Mouse (Mus musculus) MEL (cell line): ENCODE measurements around the gene Nelfe. TPM values are rescaled to one million over a fixed set of nuclear protein-coding genes. Genes with fewer than 3 reads are reported as not detected.
"Not testable (repeated sequence)": the region's sequence is repeated elsewhere in the genome, so short reads cannot be mapped to it uniquely, and the experiment has no call there.

Experiments used
- DNase-seq: peaks from one replicate; pipeline ENCODE4 v3.0.0; 2011; ENCODE audit warnings: low read depth, low spot score
- H3K27ac ChIP-seq: 2 replicates; pipeline ENCODE4 v1.5.1; 2012; ENCODE audit warnings: low read depth, mild to moderate bottlenecking, control low read depth, low read length, moderate library complexity; ENCODE audit not compliant: control insufficient read depth
- H3K27me3 ChIP-seq, 2 experiments: fragments of 150-350 bp in 1 of 2; sonication (generic) in 1 of 2; 2 replicates each; pipeline ENCODE4 v1.6.1; 2012; ENCODE audit warnings: low read length in 2 of 2, mild to moderate bottlenecking in 2 of 2, improper control_type of control experiment in 1 of 2, moderate library complexity in 1 of 2; ENCODE audit not compliant: insufficient read depth in 2 of 2, control insufficient read depth in 1 of 2
- H3K36me3 ChIP-seq, 2 experiments: 2 replicates each; pipeline ENCODE4 v1.6.1; 2012 to 2014; ENCODE audit warnings: low read length in 2 of 2, improper control_type of control experiment in 1 of 2, inconsistent platforms in 1 of 2, mild to moderate bottlenecking in 1 of 2; ENCODE audit not compliant: insufficient read depth in 2 of 2, control insufficient read depth in 1 of 2
- H3K4me1 ChIP-seq, 2 experiments: fragments of 150-350 bp in 1 of 2; sonication (generic) in 1 of 2; 2 replicates each; pipeline ENCODE4 v1.6.1; 2012; ENCODE audit warnings: low read length in 2 of 2, improper control_type of control experiment in 1 of 2, mild to moderate bottlenecking in 1 of 2; ENCODE audit not compliant: insufficient read depth in 2 of 2, control insufficient read depth in 1 of 2
- H3K4me3 ChIP-seq, 2 experiments: fragments of 150-350 bp in 1 of 2; sonication (generic) in 1 of 2; 2 replicates each; pipeline ENCODE4 v1.5.1; 2012; ENCODE audit warnings: low read depth in 2 of 2, low read length in 2 of 2, mild to moderate bottlenecking in 2 of 2, moderate library complexity in 2 of 2, control low read depth in 1 of 2, improper control_type of control experiment in 1 of 2; ENCODE audit not compliant: control insufficient read depth in 1 of 2, insufficient read depth in 1 of 2
- H3K79me2 ChIP-seq: 2 replicates; pipeline ENCODE4 v1.6.1; 2012; ENCODE audit warnings: mild to moderate bottlenecking, low read length, moderate library complexity; ENCODE audit not compliant: control insufficient read depth, poor library complexity, insufficient read depth
- H3K9ac ChIP-seq: 2 replicates; pipeline ENCODE4 v1.6.1; 2012; ENCODE audit warnings: low read depth, mild to moderate bottlenecking, control low read depth, low read length, moderate library complexity; ENCODE audit not compliant: control insufficient read depth, poor library complexity, severe bottlenecking
- H3K9me3 ChIP-seq: fragments of 150-350 bp; sonication (generic); replicated peaks from 2 replicates; pipeline ENCODE4 v1.6.1; 2012; ENCODE audit warnings: mild to moderate bottlenecking, low read length, improper control_type of control experiment, moderate library complexity; ENCODE audit not compliant: insufficient read depth
- CHD2 ChIP-seq: IDR thresholded peaks from 2 replicates; pipeline ENCODE4 v1.6.1; 2011; ENCODE audit warnings: low read length, improper control_type of control experiment
- CTCF ChIP-seq, 3 experiments: IDR thresholded peaks in 2 of 3; conservative IDR thresholded peaks in 1 of 3; 2 replicates each; pipeline ENCODE4 v1.5.1; 2011 to 2012; ENCODE audit warnings: low read length in 3 of 3, low read depth in 2 of 3, mild to moderate bottlenecking in 2 of 3, improper control_type of control experiment in 1 of 3, inconsistent platforms in 1 of 3, mixed read lengths in 1 of 3, moderate library complexity in 1 of 3; ENCODE audit not compliant: control insufficient read depth in 1 of 3, insufficient read depth in 1 of 3, poor library complexity in 1 of 3, severe bottlenecking in 1 of 3
- E2F4 ChIP-seq: IDR thresholded peaks from 2 replicates; pipeline ENCODE4 v1.6.1; 2011; ENCODE audit warnings: low read depth, low read length, improper control_type of control experiment, borderline replicate concordance
- ELF1 ChIP-seq: IDR thresholded peaks from 2 replicates; pipeline ENCODE4 v1.6.1; 2014; ENCODE audit warnings: low read depth, mild to moderate bottlenecking, inconsistent platforms, low read length, improper control_type of control experiment, moderate library complexity
- ETS1 ChIP-seq: IDR thresholded peaks from 2 replicates; pipeline ENCODE4 v1.6.1; 2012; ENCODE audit warnings: low read depth, mild to moderate bottlenecking, inconsistent platforms, low read length, improper control_type of control experiment, moderate library complexity
- HCFC1 ChIP-seq: IDR thresholded peaks from 2 replicates; pipeline ENCODE4 v1.6.1; 2012; ENCODE audit warnings: low read depth, mild to moderate bottlenecking, inconsistent platforms, low read length, improper control_type of control experiment, moderate library complexity
- JUND ChIP-seq: IDR thresholded peaks from 2 replicates; pipeline ENCODE4 v1.6.1; 2011; ENCODE audit warnings: low read depth, mild to moderate bottlenecking, improper control_type of control experiment, low read length
- KAT2A ChIP-seq: conservative IDR thresholded peaks from 2 replicates; pipeline ENCODE4 v1.6.1; 2012; ENCODE audit warnings: low read depth, low read length, improper control_type of control experiment, inconsistent platforms
- MAX ChIP-seq: IDR thresholded peaks from 2 replicates; pipeline ENCODE4 v1.6.1; 2011; ENCODE audit warnings: low read length, improper control_type of control experiment
- MAZ ChIP-seq: IDR thresholded peaks from 2 replicates; pipeline ENCODE4 v1.6.1; 2012; ENCODE audit warnings: low read depth, mild to moderate bottlenecking, inconsistent platforms, low read length, improper control_type of control experiment
- MEF2A ChIP-seq: IDR thresholded peaks from 2 replicates; pipeline ENCODE4 v1.6.1; 2014; ENCODE audit warnings: low read depth, mild to moderate bottlenecking, inconsistent platforms, low read length, improper control_type of control experiment; ENCODE audit not compliant: poor library complexity, insufficient replicate concordance, severe bottlenecking; ENCODE audit errors: extremely low read depth
- MXI1 ChIP-seq: IDR thresholded peaks from 2 replicates; pipeline ENCODE4 v1.6.1; 2011; ENCODE audit warnings: mild to moderate bottlenecking, low read depth, low read length, improper control_type of control experiment
- MYC ChIP-seq: IDR thresholded peaks from 2 replicates; pipeline ENCODE4 v1.6.1; 2011; ENCODE audit warnings: low read depth, mild to moderate bottlenecking, low read length, improper control_type of control experiment, moderate library complexity
- NELFE ChIP-seq: IDR thresholded peaks from 2 replicates; pipeline ENCODE4 v1.6.1; 2011; ENCODE audit warnings: low read depth, low read length, improper control_type of control experiment
- NRF1 ChIP-seq: IDR thresholded peaks from 2 replicates; pipeline ENCODE4 v1.6.1; 2014; ENCODE audit warnings: low read depth, mild to moderate bottlenecking, inconsistent platforms, low read length, improper control_type of control experiment, moderate library complexity; ENCODE audit not compliant: poor library complexity, insufficient read depth, severe bottlenecking
- POLR2A ChIP-seq, 2 experiments: IDR thresholded peaks; 2 replicates each; pipeline ENCODE4 v1.6.1; 2011 to 2012; ENCODE audit warnings: low read length in 2 of 2, mild to moderate bottlenecking in 2 of 2, control low read depth in 1 of 2, improper control_type of control experiment in 1 of 2, low read depth in 1 of 2, moderate library complexity in 1 of 2; ENCODE audit not compliant: control insufficient read depth in 1 of 2, insufficient read depth in 1 of 2, poor library complexity in 1 of 2
- POLR2AphosphoS2 ChIP-seq: IDR thresholded peaks from 2 replicates; pipeline ENCODE4 v1.6.1; 2011; ENCODE audit warnings: low read length, improper control_type of control experiment
- RAD21 ChIP-seq: IDR thresholded peaks from 2 replicates; pipeline ENCODE4 v1.6.1; 2011; ENCODE audit warnings: mild to moderate bottlenecking, low read depth, low read length, improper control_type of control experiment
- RCOR1 ChIP-seq: IDR thresholded peaks from 2 replicates; pipeline ENCODE4 v1.6.1; 2012; ENCODE audit warnings: low read depth, mild to moderate bottlenecking, inconsistent platforms, low read length, improper control_type of control experiment
- SIN3A ChIP-seq: IDR thresholded peaks from 2 replicates; pipeline ENCODE4 v1.6.1; 2012; ENCODE audit warnings: low read length, improper control_type of control experiment, inconsistent platforms
- TAL1 ChIP-seq: IDR thresholded peaks from 2 replicates; pipeline ENCODE4 v1.6.1; 2012; ENCODE audit warnings: mild to moderate bottlenecking, inconsistent platforms, low read length, moderate library complexity, mixed read lengths
- TBP ChIP-seq: IDR thresholded peaks from 2 replicates; pipeline ENCODE4 v1.8.0; 2011; ENCODE audit warnings: low read depth, low read length, improper control_type of control experiment
- TCF12 ChIP-seq: IDR thresholded peaks from 2 replicates; pipeline ENCODE4 v1.6.1; 2014; ENCODE audit warnings: low read depth, mild to moderate bottlenecking, inconsistent platforms, low read length, improper control_type of control experiment, moderate library complexity
- UBTF ChIP-seq: IDR thresholded peaks from 2 replicates; pipeline ENCODE4 v1.6.1; 2012; ENCODE audit warnings: low read depth, mild to moderate bottlenecking, inconsistent platforms, low read length, improper control_type of control experiment, moderate library complexity, borderline replicate concordance; ENCODE audit not compliant: insufficient read depth
- USF2 ChIP-seq, 2 experiments: IDR thresholded peaks; 2 replicates each; pipeline ENCODE4 v1.6.1; 2011 to 2012; ENCODE audit warnings: improper control_type of control experiment in 2 of 2, low read length in 2 of 2, borderline replicate concordance in 1 of 2, inconsistent platforms in 1 of 2, low read depth in 1 of 2, mild to moderate bottlenecking in 1 of 2; ENCODE audit not compliant: insufficient read depth in 1 of 2
- polyA plus RNA-seq, 2 experiments: library from polyadenylated mRNA; stranded (reverse) in 1 of 2; unstranded in 1 of 2; fragments of >175 nt in 1 of 2; fragments of >200 nt in 1 of 2; gene quantifications; 2 replicates each; pipeline versions ENCODE4 v1.2.1 to v1.2.4; 2012; ENCODE audit warnings: low replicate concordance in 2 of 2, low read depth in 1 of 2; ENCODE audit not compliant: insufficient read length in 2 of 2, insufficient read depth in 1 of 2, missing spikeins in 1 of 2
- total RNA-seq: library from RNA; depleted of rRNA; stranded (reverse); fragments of 300-350 nt; gene quantifications from 2 replicates; pipeline ENCODE4 v1.2.3, GENCODE M21; 2012; rRNA removed

Gene Nelfe
- 58.8 and 67.6 TPM in 2 replicates for total RNA-seq
- 100 to 1,000 TPM in 1 of 2 experiments, not detected in 1; 192 TPM for polyA plus RNA-seq

DNA sequence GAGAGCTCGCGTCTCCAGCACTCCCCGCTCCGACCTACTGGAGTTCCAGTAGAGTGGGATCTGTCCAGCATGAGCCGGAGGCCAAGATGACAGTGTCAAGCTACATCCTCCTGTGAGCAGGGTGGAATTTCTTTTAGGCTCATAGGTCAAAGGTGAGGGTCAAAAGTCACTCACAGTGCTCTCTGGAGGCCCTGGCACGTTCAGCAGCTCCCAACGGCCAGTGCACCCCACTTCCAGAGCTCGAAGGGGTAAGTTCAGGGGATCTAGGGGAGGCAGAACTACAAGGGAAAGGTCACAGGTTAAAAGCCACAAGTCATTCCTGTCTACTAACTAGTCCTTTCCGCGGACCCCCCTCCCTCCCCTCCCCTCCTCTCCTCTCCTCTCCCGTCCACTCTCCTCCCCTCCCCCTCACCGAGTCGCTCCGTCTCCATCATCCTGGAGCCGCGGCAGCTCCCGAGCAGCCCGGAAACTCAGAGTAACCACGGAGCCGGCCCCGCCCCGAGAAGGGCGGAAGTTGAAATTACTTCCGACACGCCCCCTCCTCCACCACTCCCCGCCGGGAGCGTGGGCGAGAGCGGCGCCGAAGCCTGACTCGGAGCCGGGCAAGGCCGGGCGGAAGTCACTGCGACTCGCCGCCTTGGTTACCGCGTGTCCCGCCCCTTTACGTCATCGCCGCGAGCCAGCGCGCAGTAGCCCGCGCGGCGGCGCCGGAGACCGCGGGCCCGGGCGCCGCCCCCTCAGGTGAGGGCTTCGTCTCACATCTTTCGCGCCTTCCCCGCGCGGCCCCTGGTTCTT is at the start of gene Nelfe, which contains the start of gene Skiv2l:
Gene Nelfe (plus strand): TSS at position 670 of the 795 bp plus-strand sequence.
Gene Skiv2l (minus strand): TSS at position 489 of the 795 bp plus-strand sequence.
- H3K36me3 ChIP-seq: peaks cover 1 to 5% of the 10 kb centered on the region in 2 experiments
- DNase-seq: peak; percentile 98
- H3K27me3 ChIP-seq: no peaks in the 10 kb centered on the region
- H3K9me3 ChIP-seq: no peaks in the 10 kb centered on the region
- peak within 1 kb of the TSS; percentile 72 to 80 for H3K4me3 ChIP-seq
- TF ChIP-seq MEF2A (0 out of 2 replicates have a peak, but pooled peaks have one; percentile 37), ETS1 (peak; percentile 51; the same call in 1 of the 2 replicates), RAD21 (no peak), POLR2A (IDR thresholded peaks at IDR 0.05; ENCODE audit: control insufficient read depth in 1 of 2, insufficient read depth in 1 of 2, low read depth in 1 of 2, low read length in 2 of 2, poor library complexity in 1 of 2) (peak; percentile 46 to 70; a peak in 2 of 4 replicates), SIN3A (peak; percentile 99), CTCF (IDR thresholded peaks at IDR 0.05 in 2 of 3, conservative IDR thresholded peaks at IDR 0.05 in 1 of 3; ENCODE audit: control insufficient read depth in 1 of 3, insufficient read depth in 1 of 3, low read depth in 2 of 3, low read length in 3 of 3, poor library complexity in 1 of 3, severe bottlenecking in 1 of 3) (no peak), NELFE (peak; percentile 68), TAL1 (no peak), CHD2 (peak; percentile 50), E2F4 (peak; percentile 83; the same call in 1 of the 2 replicates), JUND (no peak), RCOR1 (no peak), NRF1 (peak; percentile 70), MAZ (peak; percentile 75; the same call in 1 of the 2 replicates), KAT2A (peak; percentile 88; the same call in 1 of the 2 replicates), MYC (peak; percentile 44; the same call in 1 of the 2 replicates), HCFC1 (peak; percentile 96), UBTF (peak; percentile 72; the same call in 1 of the 2 replicates), ELF1 (peak; percentile 100), POLR2AphosphoS2 (peak; percentile 45; the same call in 1 of the 2 replicates), USF2 (IDR thresholded peaks at IDR 0.05; ENCODE audit: borderline replicate concordance in 1 of 2, insufficient read depth in 1 of 2, low read depth in 1 of 2, low read length in 2 of 2) (no peak), MAX (peak; percentile 81), MXI1 (peak; percentile 97), TCF12 (peak; percentile 52; the same call in 1 of the 2 replicates), TBP (0 out of 2 replicates have a peak, but pooled peaks have one; percentile 4)
- H3K9ac ChIP-seq: peak within 1 kb of the TSS; percentile 86
- peak within 1 kb of the TSS; percentile 34; the same call in 1 of the 2 replicates for H3K27ac ChIP-seq
- peaks cover 15% of the 10 kb centered on the region for H3K79me2 ChIP-seq
- peaks cover 0 to 3% of the 10 kb centered on the region in 2 experiments; a peak in 2 of 4 replicates for H3K4me1 ChIP-seq

GRCm38 (mm10) chr17:34800781-34801305 is 49.3 kb upstream of the Nelfe start:
- H3K27ac ChIP-seq, H3K4me1 ChIP-seq, H3K36me3 ChIP-seq, H3K9ac ChIP-seq, H3K27me3 ChIP-seq, H3K79me2 ChIP-seq, H3K9me3 ChIP-seq, H3K4me3 ChIP-seq, DNase-seq: not testable (repeated sequence)

DNA sequence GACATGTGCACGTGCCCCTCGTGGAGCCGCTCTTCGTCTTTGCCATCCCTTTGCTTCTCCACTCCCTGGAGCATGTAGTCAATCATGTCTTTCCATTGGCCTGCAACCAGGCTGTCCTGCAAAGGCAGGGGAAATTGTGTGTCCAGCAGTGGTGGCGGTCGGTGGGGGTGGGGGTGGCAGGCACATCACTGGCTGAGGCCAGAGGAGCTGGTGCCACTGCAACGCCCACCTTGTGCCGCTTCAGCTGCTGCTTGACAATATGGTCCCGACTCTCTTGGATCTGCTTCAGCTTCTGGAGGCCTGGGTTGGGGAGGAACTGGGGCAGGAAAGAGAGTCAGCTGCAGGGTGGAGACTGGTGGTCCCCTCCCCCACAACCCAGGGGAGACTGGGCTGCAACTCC is 47.4 kb upstream of the Nelfe start:
- H3K4me1 ChIP-seq, DNase-seq, H3K9ac ChIP-seq, H3K27ac ChIP-seq, H3K79me2 ChIP-seq, H3K36me3 ChIP-seq, H3K27me3 ChIP-seq, H3K9me3 ChIP-seq, H3K4me3 ChIP-seq: not testable (repeated sequence)
